Mouse (Mus musculus) effector memory CD4-positive, alpha-beta T cell, adult 5 months (primary cell): ENCODE measurements around the gene Palmd. TPM values are rescaled to one million over a fixed set of nuclear protein-coding genes. Genes with fewer than 3 reads are reported as not detected.

Experiments used
- polyA plus RNA-seq: library from polyadenylated mRNA; unstranded; fragments of 100-300 nt; shearing (Covaris generic); gene quantifications from one replicate; pipeline ENCODE4 v1.2.1, GENCODE M21; 2017

Palmd gene
- polyA plus RNA-seq = not detected

DNA sequence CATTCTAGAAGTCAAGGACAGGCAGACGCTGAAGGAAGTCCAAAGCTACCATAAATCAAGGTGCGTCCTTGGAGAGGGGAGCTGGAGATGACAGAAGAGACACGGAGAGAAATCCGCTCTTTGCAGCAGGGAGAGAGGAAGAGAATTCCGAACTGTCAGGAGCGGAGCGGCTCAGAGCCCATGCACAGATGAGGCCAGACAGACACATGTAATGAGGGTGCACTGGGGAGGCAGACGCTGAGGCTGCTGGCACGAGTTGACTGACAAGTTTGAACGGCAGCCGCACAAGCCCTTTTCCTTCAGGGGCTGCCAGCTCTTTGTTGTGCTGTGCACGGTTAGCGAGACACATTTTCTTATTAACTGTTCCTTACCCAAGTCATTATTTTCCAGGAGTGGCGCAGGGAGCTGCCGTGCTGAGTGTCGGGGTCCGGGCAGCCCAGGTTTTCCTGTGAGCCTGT, at the start of gene Palmd:
Gene Palmd (minus strand): TSS at position 448 of the 458 bp plus-strand sequence.

DNA sequence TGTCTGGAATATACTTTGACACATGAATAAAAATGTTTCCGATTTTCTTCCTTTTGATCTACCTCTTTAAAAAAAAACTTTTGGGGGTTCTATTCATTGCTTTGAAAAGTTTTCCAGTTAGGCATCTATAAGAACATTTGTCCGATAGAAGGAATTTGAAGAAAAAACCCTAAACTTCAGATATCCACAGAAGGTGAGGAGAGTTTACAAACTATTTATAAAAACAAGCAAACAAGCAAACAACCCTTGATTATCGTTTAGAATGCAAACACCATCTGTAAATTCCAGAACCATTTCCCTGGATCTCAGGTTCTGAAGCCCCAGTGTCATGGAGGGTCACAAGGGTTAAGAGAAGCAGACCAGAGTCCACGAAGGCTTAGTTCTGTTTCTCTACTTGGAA, 820 bp downstream of the Palmd start, which contains the start of gene 4930455H04Rik:
Gene 4930455H04Rik (plus strand): TSS at position 301 of the 400 bp plus-strand sequence.

Other genes with a start within 250 kb of the Palmd start
- gene Agl, start 160.8 kb downstream of the Palmd start, polyA plus RNA-seq = 4.9 TPM
- 19.5 TPM for gene Frrs1, start 109.5 kb downstream of the Palmd start, polyA plus RNA-seq
- gene 4930455H04Rik, start 720 bp downstream of the Palmd start, polyA plus RNA-seq = not detected